Mouse (Mus musculus): ENCODE data around the gene Myh7b. TPM values are rescaled to one million over a fixed set of nuclear protein-coding genes. Genes with fewer than 3 reads are reported as not detected.

Gene Myh7b
- polyA plus RNA-seq, 1 experiment from 2014 or later, result not detected

GRCm38 (mm10) chr2:155673546-155673945 lies 62.5 kb downstream of the Myh7b start:
- Histone ChIP-seq H3K4me3 (ENCODE audit: inconsistent target) (no peak overlapping the region), H3K36me3 (ENCODE audit: inconsistent target) (peaks cover 33% of the 10 kb centered on the region), H3K27ac (no peak overlapping the region), H3K79me2 (ENCODE audit: inconsistent target) (peaks cover 68% of the 10 kb centered on the region)
- 5% methylated on average over 2 of the region's 2 CpGs for WGBS (ENCODE audit: missing documents)

DNA sequence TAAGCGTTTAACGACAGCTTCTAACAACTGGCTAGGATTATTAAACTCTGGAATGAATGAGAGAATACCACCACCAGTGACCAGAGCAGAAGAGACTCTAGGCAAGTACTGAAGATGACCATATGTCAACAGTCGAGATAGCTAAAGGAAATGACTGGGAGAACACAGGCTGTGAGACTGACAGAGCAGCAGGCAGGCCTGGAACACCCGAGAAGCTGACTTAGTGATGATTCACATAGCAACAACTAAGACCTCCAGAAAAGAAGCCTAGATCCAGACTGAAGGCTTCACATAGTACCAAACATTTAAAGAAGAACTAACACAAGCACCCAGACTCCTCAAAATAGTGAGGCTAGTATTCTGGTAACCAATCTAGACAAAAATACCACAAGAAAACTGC lies 64.1 kb downstream of the Myh7b start:
- 72% methylated on average over 4 of the region's 4 CpGs for WGBS (ENCODE audit: missing documents)
- Histone ChIP-seq H3K4me3 (ENCODE audit: inconsistent target) (no peak overlapping the region), H3K36me3 (ENCODE audit: inconsistent target) (peaks cover 28% of the 10 kb centered on the region), H3K79me2 (ENCODE audit: inconsistent target) (peaks cover 84% of the 10 kb centered on the region), H3K27ac (no peak overlapping the region)

GRCm38 (mm10) chr2:155679586-155680110 lies 68.6 kb downstream of the Myh7b start:
- Histone ChIP-seq H3K27ac (no peak overlapping the region), H3K79me2 (ENCODE audit: inconsistent target) (peaks cover 97% of the 10 kb centered on the region), H3K4me3 (ENCODE audit: inconsistent target) (no peak overlapping the region), H3K36me3 (ENCODE audit: inconsistent target) (no peaks in the 10 kb centered on the region)
- 31% methylated on average over 3 of the region's 4 CpGs for WGBS (ENCODE audit: missing documents)

- Histone ChIP-seq H3K36me3 (ENCODE audit: inconsistent target) (no peaks in the 10 kb centered on the region), H3K4me3 (ENCODE audit: inconsistent target) (no peak overlapping the region), H3K27ac (no peak overlapping the region), H3K79me2 (ENCODE audit: inconsistent target) (peaks cover 97% of the 10 kb centered on the region)
- WGBS (ENCODE audit: missing documents), result 8% methylated on average over 5 of the region's 5 CpGs
Measured at GRCm38 (mm10) chr2:155680591-155680990, 69.6 kb downstream of the Myh7b start.

DNA sequence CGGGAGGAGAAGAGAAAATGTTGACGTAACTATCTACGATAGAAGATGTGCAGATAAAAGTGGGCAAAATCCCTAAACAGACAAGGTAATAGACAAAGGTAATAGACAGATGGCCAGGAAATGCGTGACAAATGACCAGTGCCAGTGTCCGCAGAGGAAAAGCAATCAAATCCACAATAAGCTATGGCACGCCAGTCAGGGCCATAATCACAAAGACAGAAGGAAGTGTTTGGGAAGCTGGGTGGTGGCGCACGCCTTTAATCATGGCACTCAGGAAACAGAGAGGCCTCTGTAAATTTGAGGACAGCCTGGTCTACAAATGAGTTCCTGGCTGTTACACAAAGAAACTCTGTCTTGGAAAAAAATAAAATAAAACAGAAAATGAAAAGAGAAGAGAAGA lies 70.2 kb downstream of the Myh7b start:
- WGBS (ENCODE audit: missing documents), result 72% methylated on average over 8 of the region's 8 CpGs
- no peak overlapping the region for H3K4me3 ChIP-seq (ENCODE audit: inconsistent target)
- no peaks in the 10 kb centered on the region for H3K36me3 ChIP-seq (ENCODE audit: inconsistent target)
- no peak overlapping the region for H3K27ac ChIP-seq
- H3K79me2 ChIP-seq (ENCODE audit: inconsistent target), result peaks cover 97% of the 10 kb centered on the region

- H3K27ac ChIP-seq, result no peak overlapping the region
- H3K4me3 ChIP-seq (ENCODE audit: inconsistent target), result no peak overlapping the region
- 46% methylated on average over 2 of the region's 2 CpGs for WGBS (ENCODE audit: missing documents)
- H3K79me2 ChIP-seq (ENCODE audit: inconsistent target), result peaks cover 97% of the 10 kb centered on the region
- H3K36me3 ChIP-seq (ENCODE audit: inconsistent target), result 0 out of 2 replicates have a peak, but pooled peaks cover under 1% of the 10 kb centered on the region
Measured at GRCm38 (mm10) chr2:155681874-155682273, 70.9 kb downstream of the Myh7b start.

DNA sequence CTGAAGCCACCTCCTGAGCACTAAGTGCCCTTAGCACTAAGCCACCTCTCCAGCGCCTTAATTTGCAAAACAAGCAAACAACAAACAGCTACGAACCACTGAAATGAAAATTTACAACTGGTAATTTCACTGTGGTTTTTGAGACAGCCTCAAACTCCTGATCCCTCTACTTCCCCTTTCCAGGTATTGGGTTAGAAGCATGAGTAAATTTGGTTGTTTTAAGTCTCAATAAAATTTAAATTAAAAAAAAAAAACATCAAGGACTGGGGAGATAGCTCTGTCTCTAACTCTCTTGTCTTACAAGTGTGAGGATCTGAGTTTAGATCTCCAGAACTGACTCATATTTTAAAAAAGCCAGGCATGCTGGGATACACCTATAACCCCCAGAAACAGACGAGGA lies 72.1 kb downstream of the Myh7b start:
- H3K36me3 ChIP-seq (ENCODE audit: inconsistent target), result peaks cover 9% of the 10 kb centered on the region; the same call in 1 of the 2 replicates
- peaks cover 97% of the 10 kb centered on the region for H3K79me2 ChIP-seq (ENCODE audit: inconsistent target)
- 51% methylated on average over 3 of the region's 3 CpGs for WGBS (ENCODE audit: missing documents)
- no peak overlapping the region for H3K4me3 ChIP-seq (ENCODE audit: inconsistent target)
- no peak overlapping the region for H3K27ac ChIP-seq

DNA sequence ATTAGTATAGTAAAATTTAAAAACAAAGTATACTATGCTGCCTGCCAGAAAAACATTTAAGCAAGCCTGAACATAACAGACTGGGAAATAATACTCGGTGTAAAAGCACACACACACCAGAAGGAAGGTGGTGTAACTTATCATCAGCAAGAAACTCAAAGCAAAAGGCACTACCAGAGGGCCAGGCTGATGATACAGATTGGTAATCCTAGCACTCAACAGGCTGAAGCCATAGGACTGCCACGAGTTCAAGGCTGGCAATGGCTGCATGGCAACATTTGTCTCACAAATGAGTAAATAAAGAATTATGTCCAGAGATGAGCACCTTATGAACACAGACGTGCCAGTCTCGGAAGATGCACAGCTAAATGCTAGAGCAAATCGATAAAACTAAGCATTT lies 72.8 kb downstream of the Myh7b start:
- peaks cover 97% of the 10 kb centered on the region for H3K79me2 ChIP-seq (ENCODE audit: inconsistent target)
- H3K4me3 ChIP-seq (ENCODE audit: inconsistent target), result no peak overlapping the region
- peaks cover 9% of the 10 kb centered on the region; the same call in 1 of the 2 replicates for H3K36me3 ChIP-seq (ENCODE audit: inconsistent target)
- no peak overlapping the region for H3K27ac ChIP-seq
- 87% methylated on average over 5 of the region's 5 CpGs for WGBS (ENCODE audit: missing documents)

Other genes starting within 250 kb of the Myh7b start
- 38.4 to 62.3 TPM (median 55.4 TPM) in 3 replicates for gene Trp53inp2, start 230.2 kb upstream of the Myh7b start, polyA plus RNA-seq (2018)
- 24.8 to 43.9 TPM (median 29.8 TPM) in 3 replicates for gene Ncoa6, start 137.3 kb upstream of the Myh7b start, polyA plus RNA-seq (2018)
- gene Acss2, start 93.3 kb upstream of the Myh7b start, polyA plus RNA-seq (2018), result 2.5 to 12.9 TPM (median 4.1 TPM) in 3 replicates
- gene Ggt7, start 93.0 kb upstream of the Myh7b start, polyA plus RNA-seq (2018), result not detected in 3 replicates
- gene Gss, start 18.4 kb upstream of the Myh7b start, polyA plus RNA-seq (2018), result 13.3 to 14.6 TPM (median 14.0 TPM) in 3 replicates
- 75.1 to 96.9 TPM (median 95.0 TPM) in 3 replicates for gene Trpc4ap, start 81.2 kb downstream of the Myh7b start, polyA plus RNA-seq (2018)
- gene Edem2, start 118.3 kb downstream of the Myh7b start, polyA plus RNA-seq (2018), result 36.4 to 53.2 TPM (median 42.4 TPM) in 3 replicates
- not detected in 3 replicates for gene Gm17581, start 124.7 kb downstream of the Myh7b start, polyA plus RNA-seq (2018)
- gene Procr, start 139.9 kb downstream of the Myh7b start, polyA plus RNA-seq (2018), result 2.1 to 2.6 TPM (median 2.5 TPM) in 3 replicates
- gene Mmp24, start 164.1 kb downstream of the Myh7b start, polyA plus RNA-seq (2018), result 0.04 TPM in 1 of 3 replicates, not detected in the others
- gene BC029722, start 208.2 kb downstream of the Myh7b start, polyA plus RNA-seq (2018), result 37.9 to 45.5 TPM (median 39.4 TPM) in 3 replicates
- 20.9 to 79.0 TPM (median 44.6 TPM) in 3 replicates for gene Eif6, start 215.7 kb downstream of the Myh7b start, polyA plus RNA-seq (2018)
- not detected in 3 replicates for gene Fam83c, start 223.6 kb downstream of the Myh7b start, polyA plus RNA-seq (2018)